Mouse (Mus musculus) MEL (cell line): Measurements from ENCODE around the gene Has3. TPM values are rescaled to one million over a fixed set of nuclear protein-coding genes. Genes with fewer than 3 reads are reported as not detected.

Experiments used
- DNase-seq: peaks from one replicate; pipeline ENCODE4 v3.0.0; 2011; ENCODE audit warnings: low read depth, low spot score
- H3K27ac ChIP-seq: 2 replicates; pipeline ENCODE4 v1.5.1; 2012; ENCODE audit warnings: low read depth, mild to moderate bottlenecking, control low read depth, low read length, moderate library complexity; ENCODE audit not compliant: control insufficient read depth
- H3K27me3 ChIP-seq, 2 experiments: fragments of 150-350 bp in 1 of 2; sonication (generic) in 1 of 2; 2 replicates each; pipeline ENCODE4 v1.6.1; 2012; ENCODE audit warnings: low read length in 2 of 2, mild to moderate bottlenecking in 2 of 2, improper control_type of control experiment in 1 of 2, moderate library complexity in 1 of 2; ENCODE audit not compliant: insufficient read depth in 2 of 2, control insufficient read depth in 1 of 2
- H3K36me3 ChIP-seq, 2 experiments: 2 replicates each; pipeline ENCODE4 v1.6.1; 2012 to 2014; ENCODE audit warnings: low read length in 2 of 2, improper control_type of control experiment in 1 of 2, inconsistent platforms in 1 of 2, mild to moderate bottlenecking in 1 of 2; ENCODE audit not compliant: insufficient read depth in 2 of 2, control insufficient read depth in 1 of 2
- H3K4me1 ChIP-seq, 2 experiments: fragments of 150-350 bp in 1 of 2; sonication (generic) in 1 of 2; 2 replicates each; pipeline ENCODE4 v1.6.1; 2012; ENCODE audit warnings: low read length in 2 of 2, improper control_type of control experiment in 1 of 2, mild to moderate bottlenecking in 1 of 2; ENCODE audit not compliant: insufficient read depth in 2 of 2, control insufficient read depth in 1 of 2
- H3K4me3 ChIP-seq, 2 experiments: fragments of 150-350 bp in 1 of 2; sonication (generic) in 1 of 2; 2 replicates each; pipeline ENCODE4 v1.5.1; 2012; ENCODE audit warnings: low read depth in 2 of 2, low read length in 2 of 2, mild to moderate bottlenecking in 2 of 2, moderate library complexity in 2 of 2, control low read depth in 1 of 2, improper control_type of control experiment in 1 of 2; ENCODE audit not compliant: control insufficient read depth in 1 of 2, insufficient read depth in 1 of 2
- H3K79me2 ChIP-seq: 2 replicates; pipeline ENCODE4 v1.6.1; 2012; ENCODE audit warnings: mild to moderate bottlenecking, low read length, moderate library complexity; ENCODE audit not compliant: control insufficient read depth, poor library complexity, insufficient read depth
- H3K9ac ChIP-seq: 2 replicates; pipeline ENCODE4 v1.6.1; 2012; ENCODE audit warnings: low read depth, mild to moderate bottlenecking, control low read depth, low read length, moderate library complexity; ENCODE audit not compliant: control insufficient read depth, poor library complexity, severe bottlenecking
- H3K9me3 ChIP-seq: fragments of 150-350 bp; sonication (generic); replicated peaks from 2 replicates; pipeline ENCODE4 v1.6.1; 2012; ENCODE audit warnings: mild to moderate bottlenecking, low read length, improper control_type of control experiment, moderate library complexity; ENCODE audit not compliant: insufficient read depth
- CHD2 ChIP-seq: IDR thresholded peaks from 2 replicates; pipeline ENCODE4 v1.6.1; 2011; ENCODE audit warnings: low read length, improper control_type of control experiment
- JUND ChIP-seq: IDR thresholded peaks from 2 replicates; pipeline ENCODE4 v1.6.1; 2011; ENCODE audit warnings: low read depth, mild to moderate bottlenecking, improper control_type of control experiment, low read length
- KAT2A ChIP-seq: conservative IDR thresholded peaks from 2 replicates; pipeline ENCODE4 v1.6.1; 2012; ENCODE audit warnings: low read depth, low read length, improper control_type of control experiment, inconsistent platforms
- MXI1 ChIP-seq: IDR thresholded peaks from 2 replicates; pipeline ENCODE4 v1.6.1; 2011; ENCODE audit warnings: mild to moderate bottlenecking, low read depth, low read length, improper control_type of control experiment
- MYC ChIP-seq: IDR thresholded peaks from 2 replicates; pipeline ENCODE4 v1.6.1; 2011; ENCODE audit warnings: low read depth, mild to moderate bottlenecking, low read length, improper control_type of control experiment, moderate library complexity
- POLR2A ChIP-seq, 2 experiments: IDR thresholded peaks; 2 replicates each; pipeline ENCODE4 v1.6.1; 2011 to 2012; ENCODE audit warnings: low read length in 2 of 2, mild to moderate bottlenecking in 2 of 2, control low read depth in 1 of 2, improper control_type of control experiment in 1 of 2, low read depth in 1 of 2, moderate library complexity in 1 of 2; ENCODE audit not compliant: control insufficient read depth in 1 of 2, insufficient read depth in 1 of 2, poor library complexity in 1 of 2
- POLR2AphosphoS2 ChIP-seq: IDR thresholded peaks from 2 replicates; pipeline ENCODE4 v1.6.1; 2011; ENCODE audit warnings: low read length, improper control_type of control experiment
- RAD21 ChIP-seq: IDR thresholded peaks from 2 replicates; pipeline ENCODE4 v1.6.1; 2011; ENCODE audit warnings: mild to moderate bottlenecking, low read depth, low read length, improper control_type of control experiment
- SIN3A ChIP-seq: IDR thresholded peaks from 2 replicates; pipeline ENCODE4 v1.6.1; 2012; ENCODE audit warnings: low read length, improper control_type of control experiment, inconsistent platforms
- SMC3 ChIP-seq: IDR thresholded peaks from 2 replicates; pipeline ENCODE4 v1.6.1; 2011; ENCODE audit warnings: low read depth, low read length, improper control_type of control experiment
- TBP ChIP-seq: IDR thresholded peaks from 2 replicates; pipeline ENCODE4 v1.8.0; 2011; ENCODE audit warnings: low read depth, low read length, improper control_type of control experiment
- UBTF ChIP-seq: IDR thresholded peaks from 2 replicates; pipeline ENCODE4 v1.6.1; 2012; ENCODE audit warnings: low read depth, mild to moderate bottlenecking, inconsistent platforms, low read length, improper control_type of control experiment, moderate library complexity, borderline replicate concordance; ENCODE audit not compliant: insufficient read depth
- ZKSCAN1 ChIP-seq: IDR thresholded peaks from 2 replicates; pipeline ENCODE4 v1.6.1; 2012; ENCODE audit warnings: low read depth, mild to moderate bottlenecking, inconsistent platforms, low read length, improper control_type of control experiment, moderate library complexity
- ZNF384 ChIP-seq: IDR thresholded peaks from 2 replicates; pipeline ENCODE4 v1.6.1; 2012; ENCODE audit warnings: low read depth, mild to moderate bottlenecking, inconsistent platforms, low read length, improper control_type of control experiment
- polyA plus RNA-seq, 2 experiments: library from polyadenylated mRNA; stranded (reverse) in 1 of 2; unstranded in 1 of 2; fragments of >175 nt in 1 of 2; fragments of >200 nt in 1 of 2; gene quantifications; 2 replicates each; pipeline versions ENCODE4 v1.2.1 to v1.2.4; 2012; ENCODE audit warnings: low replicate concordance in 2 of 2, low read depth in 1 of 2; ENCODE audit not compliant: insufficient read length in 2 of 2, insufficient read depth in 1 of 2, missing spikeins in 1 of 2
- total RNA-seq: library from RNA; depleted of rRNA; stranded (reverse); fragments of 300-350 nt; gene quantifications from 2 replicates; pipeline ENCODE4 v1.2.3, GENCODE M21; 2012

Has3 gene
- total and polyA plus RNA-seq, 3 experiments: 0.40 to 5.8 TPM; not detected in 1

DNA sequence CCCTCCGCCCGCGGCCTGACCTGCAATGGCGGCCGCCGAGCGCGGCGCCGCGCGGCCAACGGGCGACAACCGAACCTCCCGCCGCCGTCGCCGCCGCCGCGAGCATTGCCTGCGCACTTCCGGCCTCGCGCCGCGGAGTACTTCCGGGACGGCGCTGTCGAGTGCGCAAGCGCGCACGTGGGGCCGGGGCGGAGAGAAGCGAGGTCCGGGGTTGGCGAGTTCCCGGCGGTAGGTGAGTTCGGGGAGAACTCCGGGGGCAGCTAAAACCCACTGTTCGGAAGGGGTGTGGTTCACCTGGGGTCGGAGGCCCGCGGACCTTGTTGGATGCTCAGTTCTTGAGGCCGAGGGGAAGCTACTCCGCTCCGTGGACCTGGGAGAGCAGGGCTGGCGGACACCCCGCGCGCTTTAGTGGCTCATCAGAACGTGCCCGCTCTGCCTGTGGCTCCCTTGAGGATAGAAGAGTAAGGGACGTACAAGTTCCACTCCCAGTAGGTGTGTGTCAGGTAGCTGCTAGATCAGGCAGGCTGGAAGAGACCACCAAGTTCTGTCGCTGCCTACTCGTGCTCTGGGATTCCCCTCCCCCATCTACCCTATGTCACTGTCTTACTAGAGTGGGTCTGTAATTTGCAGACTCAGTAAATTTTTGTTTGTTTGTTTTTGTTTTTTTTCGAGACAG, 23.6 kb downstream of the Has3 start, which contains the start of gene Utp4 (continued):
- TF ChIP-seq TBP: peak; percentile 43; the same call in 1 of the 2 replicates
- peak; percentile 74; the same call in 1 of the 2 replicates for TF ChIP-seq SIN3A
- peak; percentile 91 to 93 for TF ChIP-seq POLR2A (IDR thresholded peaks at IDR 0.05; ENCODE audit: control insufficient read depth in 1 of 2, insufficient read depth in 1 of 2, low read depth in 1 of 2, low read length in 2 of 2, poor library complexity in 1 of 2)
- no peak for TF ChIP-seq UBTF
- peak; percentile 94 for TF ChIP-seq POLR2AphosphoS2
- TF ChIP-seq RAD21: no peak
- TF ChIP-seq ZNF384: no peak
- no peak for TF ChIP-seq JUND
- TF ChIP-seq MXI1: peak; percentile 96

GRCm38 (mm10) chr8:106899473-106899872, 29.4 kb downstream of the Has3 start:
- TF ChIP-seq SMC3 (no peak), MYC (no peak), CHD2 (no peak), ZKSCAN1 (no peak), KAT2A (no peak)
- no peaks in the 10 kb centered on the region for H3K9me3 ChIP-seq
- H3K36me3 ChIP-seq: peaks cover 22 to 40% of the 10 kb centered on the region in 2 experiments
- no peak overlapping the region for H3K9ac ChIP-seq
- peaks cover 2 to 10% of the 10 kb centered on the region in 2 experiments; a peak in 2 of 4 replicates for H3K4me1 ChIP-seq
- no peak for DNase-seq
- no peaks in the 10 kb centered on the region for H3K27me3 ChIP-seq
- no peak overlapping the region for H3K27ac ChIP-seq
- H3K4me3 ChIP-seq: no peak overlapping the region
- H3K79me2 ChIP-seq: peaks cover 25% of the 10 kb centered on the region

- H3K4me1 ChIP-seq: no peaks in the 10 kb centered on the region
- H3K27ac ChIP-seq: no peak overlapping the region
- no peak overlapping the region for H3K4me3 ChIP-seq
- H3K9me3 ChIP-seq: no peaks in the 10 kb centered on the region
- no peak for TF ChIP-seq ZNF384
- TF ChIP-seq SMC3: no peak
- no peak for TF ChIP-seq TBP
- DNase-seq: no peak
- H3K9ac ChIP-seq: no peak overlapping the region
- H3K27me3 ChIP-seq: no peaks in the 10 kb centered on the region
- H3K36me3 ChIP-seq: peaks cover 0 to 41% of the 10 kb centered on the region in 2 experiments; a peak in 2 of 4 replicates
- peaks cover 2% of the 10 kb centered on the region; the same call in 1 of the 2 replicates for H3K79me2 ChIP-seq
These were observed 35.9 kb downstream of the Has3 start for GRCm38 (mm10) chr8:106905727-106906480.
